Mouse (Mus musculus) hindbrain, embryonic 14.5 days (tissue): ENCODE measurements around the gene Nxnl2. TPM values are rescaled to one million over a fixed set of nuclear protein-coding genes. Genes with fewer than 3 reads are reported as not detected.
A peak's percentile ranks its signal among the peaks of the same experiment; 100 is the strongest.

Experiments used
- ATAC-seq: fragments of 200-750 bp; cut with Nextera tagmentation; 2 replicates; pipeline ENCODE4 v1.8.0; 2017; ENCODE audit warnings: moderate number of reproducible peaks, mild to moderate bottlenecking, moderate TSS enrichment, moderate library complexity; ENCODE audit not compliant: low FRiP score
- DNase-seq: peaks from one replicate; pipeline ENCODE4 v3.0.0-alpha.2; 2015; ENCODE audit warnings: low spot score
- H3K27ac ChIP-seq: fragments of 300-500 bp; sonication (generic); 2 replicates; pipeline ENCODE4 v1.5.1; 2014; ENCODE audit warnings: mild to moderate bottlenecking, moderate library complexity
- H3K27me3 ChIP-seq: fragments of 300-500 bp; sonication (generic); 2 replicates; pipeline ENCODE4 v1.6.1; 2014; ENCODE audit warnings: mild to moderate bottlenecking, low read length, mixed read lengths; ENCODE audit not compliant: control insufficient read depth, insufficient read depth
- H3K36me3 ChIP-seq: fragments of 300-500 bp; sonication (generic); replicated peaks from 2 replicates; pipeline ENCODE4 v1.6.1; 2014; ENCODE audit not compliant: control insufficient read depth, insufficient read depth
- H3K4me1 ChIP-seq: fragments of 300-500 bp; sonication (generic); replicated peaks from 2 replicates; pipeline ENCODE4 v1.6.1; 2014; ENCODE audit warnings: antibody characterized with exemption, low read length, mixed read lengths; ENCODE audit not compliant: control insufficient read depth, insufficient read depth
- H3K4me2 ChIP-seq: fragments of 300-500 bp; sonication (generic); replicated peaks from 2 replicates; pipeline ENCODE4 v1.6.1; 2014; ENCODE audit warnings: mild to moderate bottlenecking, moderate library complexity
- H3K4me3 ChIP-seq: fragments of 300-500 bp; sonication (generic); replicated peaks from 2 replicates; pipeline ENCODE4 v1.5.1; 2014; ENCODE audit warnings: mild to moderate bottlenecking, low read length
- H3K9ac ChIP-seq: fragments of 300-500 bp; sonication (generic); 2 replicates; pipeline ENCODE4 v1.6.1; 2014
- H3K9me3 ChIP-seq: fragments of 300-500 bp; sonication (generic); 2 replicates; pipeline ENCODE4 v1.6.1; 2016; ENCODE audit warnings: low read length; ENCODE audit not compliant: control insufficient read depth
- WGBS: fragments of 180-500 bp; shearing (Covaris S2); extraction: QIAGEN DNeasy Blood & Tissue Kit; methylation state at CpG from one replicate; pipeline ENCODE4 v1.1.7; 2014; 5-methylcytosine and 5-hydroxymethylcytosine counted together
- polyA plus RNA-seq: library from polyadenylated mRNA; unstranded; fragments of >200 nt; fragmentation: Nextera tagmentation; extraction: Ambion mirVana; gene quantifications from 2 replicates; pipeline ENCODE4 v1.2.1, GENCODE M21; 2014

The Nxnl2 gene
- 3.0 and 3.3 TPM in 2 replicates for polyA plus RNA-seq

- Histone ChIP-seq H3K4me2 (peak within 1 kb of the TSS; percentile 96), H3K9ac (peak within 1 kb of the TSS; percentile 58), H3K27me3 (peaks cover 18% of the 10 kb centered on the region), H3K4me3 (peak within 1 kb of the TSS; percentile 48), H3K27ac (no peak within 1 kb of the TSS), H3K4me1 (peaks cover 13% of the 10 kb centered on the region; the same call in 1 of the 2 replicates), H3K36me3 (no peaks in the 10 kb centered on the region), H3K9me3 (no peaks in the 10 kb centered on the region)
- ATAC-seq (peak; percentile 76), DNase-seq (peak; percentile 29)
- 2% methylated on average over 64 of the region's 64 CpGs for WGBS
Measured at GRCm38 (mm10) chr13:51170691-51171680, at the start of gene Nxnl2. Nxnl2 (plus strand) TSS chr13:51171022.

DNA sequence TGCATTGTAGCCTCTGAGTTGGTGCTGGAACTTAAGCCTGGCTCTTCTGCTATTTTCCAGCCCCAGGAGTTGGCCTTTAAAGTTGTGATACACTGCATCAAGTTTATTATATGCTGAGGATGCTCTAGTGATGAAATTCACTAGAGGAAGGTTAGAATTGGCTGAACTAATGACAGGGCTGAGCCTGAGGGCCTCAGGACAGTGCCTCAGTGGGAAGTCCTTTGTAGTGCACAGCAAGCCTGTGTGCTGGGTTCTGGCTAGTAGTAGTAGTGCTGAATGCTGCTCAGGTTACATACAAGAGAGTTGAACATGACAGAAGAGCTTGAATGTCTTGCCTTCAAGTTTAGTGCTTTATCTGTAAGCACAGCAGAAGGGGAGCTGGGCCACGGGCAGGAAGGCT lies 48.9 kb upstream of the Nxnl2 start:
- no peak overlapping the region for H3K9ac ChIP-seq
- no peaks in the 10 kb centered on the region for H3K9me3 ChIP-seq
- no peak overlapping the region for H3K27ac ChIP-seq
- H3K4me2 ChIP-seq, result no peak overlapping the region
- no peaks in the 10 kb centered on the region for H3K27me3 ChIP-seq
- H3K36me3 ChIP-seq, result no peaks in the 10 kb centered on the region
- WGBS, result 20% methylated on average over 1 of the region's 1 CpGs
- H3K4me1 ChIP-seq, result peaks cover 39% of the 10 kb centered on the region
- no peak overlapping the region for H3K4me3 ChIP-seq
- ATAC-seq (no peak), DNase-seq (no peak)

DNA sequence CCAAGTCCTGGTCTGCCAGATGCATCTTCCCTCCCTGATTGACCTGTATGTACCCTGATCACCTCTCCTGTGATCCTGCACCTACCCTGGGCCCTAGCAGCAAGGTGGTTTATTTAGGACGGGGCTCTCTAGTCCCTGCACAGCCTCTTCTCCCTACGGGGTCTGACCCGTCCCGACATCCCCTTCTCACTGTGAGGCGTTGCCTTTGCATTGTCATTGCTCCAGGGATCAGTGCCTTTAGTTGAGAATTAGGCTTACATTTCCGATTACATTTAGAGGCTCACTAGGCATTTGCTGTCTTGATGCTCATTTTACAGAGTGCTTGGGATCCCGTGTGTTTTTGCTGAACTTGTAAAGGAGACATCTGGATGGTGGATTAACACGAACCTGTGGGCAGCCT lies 48.1 kb upstream of the Nxnl2 start:
- Histone ChIP-seq H3K4me1 (peaks cover 39% of the 10 kb centered on the region), H3K4me2 (no peak overlapping the region), H3K27ac (no peak overlapping the region), H3K27me3 (no peaks in the 10 kb centered on the region), H3K4me3 (no peak overlapping the region), H3K36me3 (peaks cover under 1% of the 10 kb centered on the region; the same call in 1 of the 2 replicates), H3K9me3 (no peaks in the 10 kb centered on the region), H3K9ac (no peak overlapping the region)
- ATAC-seq (no peak), DNase-seq (no peak)
- 81% methylated on average over 8 of the region's 8 CpGs for WGBS

- Histone ChIP-seq H3K9me3 (no peaks in the 10 kb centered on the region), H3K9ac (no peak overlapping the region), H3K4me1 (peaks cover 18% of the 10 kb centered on the region), H3K4me3 (no peak overlapping the region), H3K27me3 (no peaks in the 10 kb centered on the region), H3K4me2 (no peak overlapping the region), H3K27ac (no peak overlapping the region), H3K36me3 (peaks cover 13% of the 10 kb centered on the region)
- no peak for ATAC-seq
- no peak for DNase-seq
- 75% methylated on average over 8 of the region's 8 CpGs for WGBS
Measured at GRCm38 (mm10) chr13:51125357-51125756, 45.5 kb upstream of the Nxnl2 start.

- Histone ChIP-seq H3K4me2 (no peak overlapping the region), H3K36me3 (peaks cover 30% of the 10 kb centered on the region), H3K4me1 (no peaks in the 10 kb centered on the region; the same call in 1 of the 2 replicates), H3K27me3 (no peaks in the 10 kb centered on the region), H3K9ac (no peak overlapping the region), H3K27ac (no peak overlapping the region), H3K4me3 (no peak overlapping the region), H3K9me3 (no peaks in the 10 kb centered on the region)
- WGBS, result 99% methylated on average over 2 of the region's 2 CpGs
- ATAC-seq, result no peak
- no peak for DNase-seq
Measured at GRCm38 (mm10) chr13:51127906-51128305, 42.9 kb upstream of the Nxnl2 start.

GRCm38 (mm10) chr13:51128417-51128816 lies 42.4 kb upstream of the Nxnl2 start:
- no peak overlapping the region for H3K4me2 ChIP-seq
- no peak for DNase-seq
- no peaks in the 10 kb centered on the region; the same call in 1 of the 2 replicates for H3K4me1 ChIP-seq
- H3K27me3 ChIP-seq, result no peaks in the 10 kb centered on the region
- H3K4me3 ChIP-seq, result no peak overlapping the region
- peaks cover 30% of the 10 kb centered on the region for H3K36me3 ChIP-seq
- WGBS, result 92% methylated on average over 7 of the region's 7 CpGs
- no peak overlapping the region for H3K27ac ChIP-seq
- no peak for ATAC-seq
- no peaks in the 10 kb centered on the region for H3K9me3 ChIP-seq
- H3K9ac ChIP-seq, result no peak overlapping the region

DNA sequence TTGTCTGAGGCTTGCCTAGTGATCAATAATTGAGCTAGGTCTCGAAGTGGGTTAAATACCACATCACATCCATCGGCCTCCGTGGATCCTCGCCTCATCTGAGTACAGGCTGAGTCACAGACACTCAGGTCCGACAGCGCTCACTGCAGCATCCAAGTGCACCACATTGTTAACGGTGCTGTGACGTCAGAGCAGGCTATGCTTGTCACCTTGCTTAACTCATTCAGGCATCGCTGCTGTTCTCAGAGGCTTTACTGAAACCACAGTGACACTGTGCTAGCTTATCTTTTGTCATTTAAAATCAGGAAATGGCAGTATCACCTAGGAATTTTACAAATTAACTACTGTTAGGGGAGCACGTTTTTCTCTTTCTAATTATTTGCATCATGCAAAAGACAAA lies 39.6 kb upstream of the Nxnl2 start:
- 88% methylated on average over 10 of the region's 10 CpGs for WGBS
- no peak for DNase-seq
- Histone ChIP-seq H3K9ac (no peak overlapping the region), H3K4me2 (no peak overlapping the region), H3K27ac (no peak overlapping the region), H3K9me3 (no peaks in the 10 kb centered on the region), H3K4me1 (no peaks in the 10 kb centered on the region), H3K27me3 (no peaks in the 10 kb centered on the region), H3K36me3 (peaks cover 44% of the 10 kb centered on the region), H3K4me3 (no peak overlapping the region)
- no peak for ATAC-seq

GRCm38 (mm10) chr13:51136315-51136714 lies 34.5 kb upstream of the Nxnl2 start:
- H3K27me3 ChIP-seq, result no peaks in the 10 kb centered on the region
- DNase-seq (no peak), ATAC-seq (no peak)
- H3K27ac ChIP-seq, result no peak overlapping the region
- 86% methylated on average over 4 of the region's 4 CpGs for WGBS
- H3K36me3 ChIP-seq, result peaks cover 50% of the 10 kb centered on the region
- H3K9me3 ChIP-seq, result no peaks in the 10 kb centered on the region
- H3K4me3 ChIP-seq, result no peak overlapping the region
- H3K4me1 ChIP-seq, result 0 out of 2 replicates have a peak, but pooled peaks cover 4% of the 10 kb centered on the region
- H3K9ac ChIP-seq, result no peak overlapping the region
- H3K4me2 ChIP-seq, result no peak overlapping the region

DNA sequence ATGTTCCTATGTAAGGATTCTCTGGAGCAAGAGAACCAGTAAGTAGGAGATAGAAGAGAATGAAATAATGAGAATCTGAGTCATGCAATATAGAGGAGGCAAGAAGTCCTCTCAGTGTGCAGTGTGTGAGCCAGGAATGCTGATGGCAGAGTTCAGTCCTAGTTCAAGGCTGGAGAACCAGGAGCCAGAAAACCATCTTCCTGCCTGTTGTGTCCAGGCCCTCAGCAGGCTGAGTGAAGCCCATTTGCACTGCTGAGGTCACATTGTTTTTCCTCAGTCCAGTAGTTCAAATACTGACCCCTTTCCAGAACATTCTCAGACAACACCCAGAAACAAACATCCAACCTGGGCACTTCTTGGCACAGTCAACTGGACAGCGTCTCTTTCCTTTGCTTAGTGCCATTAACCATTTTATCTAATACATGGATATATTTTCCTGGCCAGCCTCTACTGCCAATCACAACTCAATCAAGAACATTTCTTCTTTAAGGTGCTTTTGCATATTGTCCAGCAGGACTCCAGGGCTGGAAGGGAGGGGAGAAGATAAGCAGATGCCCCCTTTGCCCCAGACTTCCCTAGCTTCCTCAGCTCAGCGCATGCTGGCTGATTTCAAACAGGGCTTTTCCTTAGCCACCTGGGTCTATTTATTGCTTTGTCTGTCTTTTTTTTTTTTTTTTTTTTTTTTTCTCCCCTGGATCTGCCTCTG lies 33.7 kb upstream of the Nxnl2 start:
- H3K9ac ChIP-seq, result no peak overlapping the region

More for the DNA sequence above, 33.7 kb upstream of the Nxnl2 start:
- DNase-seq (no peak), ATAC-seq (no peak)
- Histone ChIP-seq H3K9me3 (no peaks in the 10 kb centered on the region), H3K4me2 (no peak overlapping the region), H3K4me3 (no peak overlapping the region), H3K27me3 (no peaks in the 10 kb centered on the region), H3K27ac (no peak overlapping the region), H3K4me1 (0 out of 2 replicates have a peak, but pooled peaks cover 4% of the 10 kb centered on the region), H3K36me3 (peaks cover 55% of the 10 kb centered on the region)
- 77% methylated on average over 2 of the region's 2 CpGs for WGBS
